Mouse (Mus musculus) hindbrain, embryonic 12.5 days (tissue): Measurements from ENCODE around the gene Ehbp1. TPM values are rescaled to one million over a fixed set of nuclear protein-coding genes. Genes with fewer than 3 reads are reported as not detected.

Source experiments
- ATAC-seq: fragments of 200-750 bp; cut with Nextera tagmentation; 2 replicates; pipeline ENCODE4 v1.8.0; 2017; ENCODE audit warnings: moderate TSS enrichment; ENCODE audit not compliant: low FRiP score
- H3K27ac ChIP-seq: fragments of 300-500 bp; sonication (generic); 2 replicates; pipeline ENCODE4 v1.5.1; 2016; ENCODE audit warnings: mild to moderate bottlenecking
- H3K27me3 ChIP-seq: fragments of 300-500 bp; sonication (generic); 2 replicates; pipeline ENCODE4 v1.6.1; 2016; ENCODE audit warnings: mild to moderate bottlenecking
- H3K36me3 ChIP-seq: fragments of 300-500 bp; sonication (generic); 2 replicates; pipeline ENCODE4 v1.6.1; 2016; ENCODE audit warnings: mild to moderate bottlenecking
- H3K4me1 ChIP-seq: fragments of 300-500 bp; sonication (generic); 2 replicates; pipeline ENCODE4 v1.6.1; 2016
- H3K4me2 ChIP-seq: fragments of 300-500 bp; sonication (generic); replicated peaks from 2 replicates; pipeline ENCODE4 v1.6.1; 2016; ENCODE audit warnings: mild to moderate bottlenecking
- H3K4me3 ChIP-seq: fragments of 300-500 bp; sonication (generic); 2 replicates; pipeline ENCODE4 v1.5.1; 2016; ENCODE audit warnings: mild to moderate bottlenecking
- H3K9ac ChIP-seq: fragments of 300-500 bp; sonication (generic); 2 replicates; pipeline ENCODE4 v1.6.1; 2016; ENCODE audit warnings: mild to moderate bottlenecking, moderate library complexity
- H3K9me3 ChIP-seq: fragments of 300-500 bp; sonication (generic); replicated peaks from 2 replicates; pipeline ENCODE4 v1.6.1; 2016; ENCODE audit warnings: mild to moderate bottlenecking
- WGBS: fragments of 180-500 bp; shearing (Covaris S2); methylation state at CpG from one replicate; pipeline ENCODE4 v1.1.7; 2016; 5-methylcytosine and 5-hydroxymethylcytosine counted together
- polyA plus RNA-seq: library from polyadenylated mRNA; unstranded; fragments of >200 nt; fragmentation: Nextera tagmentation; extraction: Ambion mirVana; gene quantifications from 2 replicates; pipeline ENCODE4 v1.2.1, GENCODE M21; 2016

The Ehbp1 gene
- polyA plus RNA-seq, 1 experiment from 2014 or later, result 19.6 TPM

- H3K27ac ChIP-seq, result no peak overlapping the region
- 83% methylated on average over 3 of the region's 3 CpGs for WGBS
- H3K27me3 ChIP-seq, result no peaks in the 10 kb centered on the region
- H3K4me3 ChIP-seq, result no peak overlapping the region
- H3K4me1 ChIP-seq, result no peaks in the 10 kb centered on the region
- no peak for ATAC-seq
- no peaks in the 10 kb centered on the region for H3K9me3 ChIP-seq
- no peak overlapping the region for H3K4me2 ChIP-seq
- peaks cover 12% of the 10 kb centered on the region for H3K36me3 ChIP-seq
- no peak overlapping the region for H3K9ac ChIP-seq
These were observed 70.2 kb downstream of the Ehbp1 start for GRCm38 (mm10) chr11:22271889-22272288.

GRCm38 (mm10) chr11:22269643-22270042 lies 72.4 kb downstream of the Ehbp1 start:
- no peak for ATAC-seq
- H3K4me2 ChIP-seq, result no peak overlapping the region
- H3K27me3 ChIP-seq, result no peaks in the 10 kb centered on the region
- no peaks in the 10 kb centered on the region for H3K36me3 ChIP-seq
- H3K9me3 ChIP-seq, result no peaks in the 10 kb centered on the region
- no peak overlapping the region for H3K9ac ChIP-seq
- H3K27ac ChIP-seq, result no peak overlapping the region
- 83% methylated on average over 4 of the region's 4 CpGs for WGBS
- H3K4me3 ChIP-seq, result no peak overlapping the region
- H3K4me1 ChIP-seq, result no peaks in the 10 kb centered on the region

GRCm38 (mm10) chr11:22269173-22269572 lies 72.9 kb downstream of the Ehbp1 start:
- H3K36me3 ChIP-seq, result no peaks in the 10 kb centered on the region
- no peak overlapping the region for H3K9ac ChIP-seq
- WGBS, result 87% methylated on average over 3 of the region's 3 CpGs
- H3K4me3 ChIP-seq, result no peak overlapping the region
- H3K4me2 ChIP-seq, result no peak overlapping the region
- ATAC-seq, result no peak
- H3K9me3 ChIP-seq, result no peaks in the 10 kb centered on the region
- no peaks in the 10 kb centered on the region for H3K4me1 ChIP-seq
- H3K27me3 ChIP-seq, result no peaks in the 10 kb centered on the region
- no peak overlapping the region for H3K27ac ChIP-seq

GRCm38 (mm10) chr11:22267014-22267413 lies 75.1 kb downstream of the Ehbp1 start:
- no peak for ATAC-seq
- Histone ChIP-seq H3K27me3 (no peaks in the 10 kb centered on the region), H3K9ac (no peak overlapping the region), H3K9me3 (no peaks in the 10 kb centered on the region; the same call in 1 of the 2 replicates), H3K36me3 (no peaks in the 10 kb centered on the region), H3K27ac (no peak overlapping the region), H3K4me3 (no peak overlapping the region), H3K4me1 (no peaks in the 10 kb centered on the region), H3K4me2 (no peak overlapping the region)

- no peaks in the 10 kb centered on the region for H3K36me3 ChIP-seq
- no peaks in the 10 kb centered on the region for H3K27me3 ChIP-seq
- H3K27ac ChIP-seq, result no peak overlapping the region
- no peak for ATAC-seq
- no peak overlapping the region for H3K4me3 ChIP-seq
- H3K9me3 ChIP-seq, result no peaks in the 10 kb centered on the region
- H3K4me1 ChIP-seq, result 0 out of 2 replicates have a peak, but pooled peaks cover 2% of the 10 kb centered on the region
- 97% methylated on average over 1 of the region's 1 CpGs for WGBS
- no peak overlapping the region for H3K4me2 ChIP-seq
- no peak overlapping the region for H3K9ac ChIP-seq
These were observed 86.7 kb downstream of the Ehbp1 start for GRCm38 (mm10) chr11:22255418-22255817.

- Histone ChIP-seq H3K36me3 (no peaks in the 10 kb centered on the region), H3K4me2 (no peak overlapping the region), H3K27ac (no peak overlapping the region), H3K9ac (no peak overlapping the region), H3K9me3 (no peaks in the 10 kb centered on the region), H3K4me1 (no peaks in the 10 kb centered on the region), H3K27me3 (no peaks in the 10 kb centered on the region), H3K4me3 (no peak overlapping the region)
- 80% methylated on average over 2 of the region's 2 CpGs for WGBS
- no peak for ATAC-seq
These were observed 92.7 kb downstream of the Ehbp1 start for GRCm38 (mm10) chr11:22249363-22249762.

GRCm38 (mm10) chr11:22247736-22248135 lies 94.4 kb downstream of the Ehbp1 start:
- 85% methylated on average over 4 of the region's 4 CpGs for WGBS
- no peak for ATAC-seq
- Histone ChIP-seq H3K36me3 (no peaks in the 10 kb centered on the region), H3K4me2 (no peak overlapping the region), H3K9me3 (no peaks in the 10 kb centered on the region), H3K27me3 (no peaks in the 10 kb centered on the region), H3K4me1 (no peaks in the 10 kb centered on the region), H3K27ac (no peak overlapping the region), H3K9ac (no peak overlapping the region), H3K4me3 (no peak overlapping the region)

GRCm38 (mm10) chr11:22247069-22247468 lies 95.0 kb downstream of the Ehbp1 start:
- Histone ChIP-seq H3K4me2 (no peak overlapping the region), H3K4me1 (no peaks in the 10 kb centered on the region), H3K9me3 (no peaks in the 10 kb centered on the region), H3K36me3 (no peaks in the 10 kb centered on the region), H3K27ac (no peak overlapping the region), H3K27me3 (no peaks in the 10 kb centered on the region), H3K9ac (no peak overlapping the region), H3K4me3 (no peak overlapping the region)
- no peak for ATAC-seq

GRCm38 (mm10) chr11:22235558-22235957 lies 106.5 kb downstream of the Ehbp1 start:
- Histone ChIP-seq H3K4me1 (no peaks in the 10 kb centered on the region), H3K4me3 (no peak overlapping the region), H3K27me3 (no peaks in the 10 kb centered on the region), H3K4me2 (no peak overlapping the region), H3K9me3 (no peaks in the 10 kb centered on the region), H3K9ac (no peak overlapping the region), H3K27ac (no peak overlapping the region), H3K36me3 (no peaks in the 10 kb centered on the region)
- 86% methylated on average over 5 of the region's 5 CpGs for WGBS
- no peak for ATAC-seq

GRCm38 (mm10) chr11:22234739-22235138 lies 107.4 kb downstream of the Ehbp1 start:
- H3K4me3 ChIP-seq, result no peak overlapping the region
- H3K9ac ChIP-seq, result no peak overlapping the region
- no peaks in the 10 kb centered on the region for H3K27me3 ChIP-seq
- ATAC-seq, result peak; percentile 50; the same call in 1 of the 2 replicates
- H3K4me2 ChIP-seq, result no peak overlapping the region
- no peak overlapping the region for H3K27ac ChIP-seq
- H3K9me3 ChIP-seq, result no peaks in the 10 kb centered on the region
- WGBS, result 63% methylated on average over 1 of the region's 1 CpGs
- no peaks in the 10 kb centered on the region for H3K4me1 ChIP-seq
- no peaks in the 10 kb centered on the region for H3K36me3 ChIP-seq

- no peak overlapping the region for H3K9ac ChIP-seq
- H3K27ac ChIP-seq, result no peak overlapping the region
- 79% methylated on average over 6 of the region's 6 CpGs for WGBS
- no peak for ATAC-seq
- H3K9me3 ChIP-seq, result no peaks in the 10 kb centered on the region
- 0 out of 2 replicates have a peak, but pooled peaks cover 3% of the 10 kb centered on the region for H3K36me3 ChIP-seq
- H3K4me3 ChIP-seq, result no peak overlapping the region
- no peaks in the 10 kb centered on the region for H3K27me3 ChIP-seq
- H3K4me1 ChIP-seq, result no peaks in the 10 kb centered on the region
- H3K4me2 ChIP-seq, result no peak overlapping the region
These were observed 111.2 kb downstream of the Ehbp1 start for GRCm38 (mm10) chr11:22230906-22231305.

GRCm38 (mm10) chr11:22225619-22226018 lies 116.5 kb downstream of the Ehbp1 start:
- Histone ChIP-seq H3K4me3 (no peak overlapping the region), H3K27ac (no peak overlapping the region), H3K9ac (no peak overlapping the region), H3K27me3 (no peaks in the 10 kb centered on the region), H3K9me3 (no peaks in the 10 kb centered on the region), H3K4me1 (no peaks in the 10 kb centered on the region), H3K4me2 (no peak overlapping the region), H3K36me3 (0 out of 2 replicates have a peak, but pooled peaks cover 3% of the 10 kb centered on the region)
- WGBS, result 53% methylated on average over 2 of the region's 2 CpGs
- ATAC-seq, result no peak

GRCm38 (mm10) chr11:22218222-22218621 lies 123.9 kb downstream of the Ehbp1 start:
- Histone ChIP-seq H3K9me3 (no peaks in the 10 kb centered on the region), H3K27ac (no peak overlapping the region), H3K4me3 (no peak overlapping the region), H3K27me3 (no peaks in the 10 kb centered on the region), H3K4me2 (no peak overlapping the region), H3K9ac (no peak overlapping the region), H3K36me3 (no peaks in the 10 kb centered on the region), H3K4me1 (peaks cover 2% of the 10 kb centered on the region; the same call in 1 of the 2 replicates)
- no peak for ATAC-seq
- 79% methylated on average over 2 of the region's 2 CpGs for WGBS
